Mouse (Mus musculus): ENCODE data around the gene Vdr.

DNA sequence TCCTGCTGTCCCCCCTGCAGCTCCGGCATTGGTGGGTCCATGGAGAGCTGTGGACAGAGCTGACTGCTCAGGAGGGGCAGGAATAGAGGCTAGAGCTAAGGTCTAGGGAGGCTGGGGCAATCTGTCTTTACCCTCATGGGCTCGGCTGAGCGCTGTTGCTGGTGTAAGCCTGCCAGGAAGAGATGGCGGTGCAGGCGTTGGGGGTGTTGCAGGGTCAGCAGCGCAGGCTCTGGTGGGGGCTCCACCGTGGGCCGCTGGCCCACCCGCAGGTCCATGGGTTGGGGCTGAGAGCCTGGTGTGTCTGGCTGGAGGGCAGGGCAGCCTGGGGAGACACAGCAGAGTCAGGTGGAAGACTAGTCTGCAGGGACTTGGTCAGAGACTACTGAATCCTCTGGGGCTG is 99.1 kb downstream of the Vdr start:
- TF ChIP-seq CTCF (IDR thresholded peaks at IDR 0.05; ENCODE audit: low read depth, low read length) (no peak), POLR2A (IDR thresholded peaks at IDR 0.05; ENCODE audit: extremely low read depth, insufficient read depth, low read length) (no peak)
